Mouse (Mus musculus): Measurements from ENCODE around the gene Thsd7a. TPM values are rescaled to one million over a fixed set of nuclear protein-coding genes. Genes with fewer than 3 reads are reported as not detected.

Thsd7a gene
- 14.5 TPM for polyA plus RNA-seq (2014; fragmentation: Illumina TruSeq; extraction: RNeasy Lipid Tissue Mini Kit (QIAGEN cat#74804); ENCODE audit: low read depth, low replicate concordance)

GRCm38 (mm10) chr6:12748787-12749530 lies at the start of gene Thsd7a:
Gene Thsd7a (minus strand): TSS chr6:12749410.

Measured in kidney, adult 10 weeks (tissue).